Mouse (Mus musculus): ENCODE data around the gene Lrrc29.

- TF ChIP-seq CTCF (IDR thresholded peaks at IDR 0.05; ENCODE audit: borderline replicate concordance, extremely low read depth, insufficient read depth, insufficient read length), result no peak
- TF ChIP-seq POLR2A (IDR thresholded peaks at IDR 0.05; ENCODE audit: borderline replicate concordance, extremely low read depth, insufficient read depth, insufficient read length, poor library complexity, severe bottlenecking), result no peak
Observed at GRCm38 (mm10) chr8:105275387-105275786, 50.7 kb downstream of the Lrrc29 start.

All from brain, embryonic 14.5 days (tissue).